Mouse (Mus musculus) spleen, postnatal 10 days (tissue): ENCODE measurements around the gene Mob3c.

Source experiments
- DNase-seq, 2 experiments: peaks; one replicate each; pipeline ENCODE4 v3.0.0; 2021 to 2022; ENCODE audit warnings: low spot score in 2 of 2

The Mob3c gene

DNA sequence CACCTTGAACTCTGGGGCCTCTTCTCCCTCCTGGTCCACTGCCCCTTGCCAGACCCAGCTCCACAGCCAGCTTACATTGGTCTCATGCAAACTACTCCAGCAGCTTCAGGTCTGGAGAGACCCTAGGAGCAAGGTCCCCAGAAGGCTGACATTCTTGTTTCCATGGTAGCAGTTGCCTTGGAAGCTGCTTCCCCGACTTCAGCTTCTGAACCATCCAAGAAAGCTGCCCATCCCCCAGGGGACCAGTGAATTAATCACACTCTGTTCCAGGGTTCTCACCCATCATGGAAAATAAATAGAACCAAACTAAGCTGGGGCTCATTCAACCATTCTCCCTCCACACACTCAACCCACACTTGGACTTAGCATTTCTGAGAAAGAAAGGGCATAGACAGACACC, 53.3 kb downstream of the Mob3c start:
- no peak for DNase-seq

DNA sequence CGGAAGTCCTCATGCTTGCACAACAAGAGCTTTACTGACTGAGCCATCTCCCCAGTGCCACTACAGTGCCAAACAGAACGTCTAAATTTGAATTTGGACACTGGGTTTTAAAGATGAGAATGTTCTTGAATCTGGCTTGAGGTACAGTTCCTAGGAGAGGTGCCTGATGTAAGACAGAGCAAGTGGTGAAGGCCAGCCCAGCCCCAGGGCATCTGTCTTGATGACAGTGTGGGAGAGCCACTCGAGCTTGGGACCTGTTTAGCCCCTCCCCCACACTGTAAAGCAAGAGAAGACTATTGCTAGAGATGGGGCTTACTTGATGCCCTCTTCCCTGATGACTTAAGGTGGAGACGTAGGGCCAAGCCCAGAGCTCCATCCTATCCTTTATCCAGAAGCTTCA, 54.3 kb downstream of the Mob3c start:
- no peak for DNase-seq

DNA sequence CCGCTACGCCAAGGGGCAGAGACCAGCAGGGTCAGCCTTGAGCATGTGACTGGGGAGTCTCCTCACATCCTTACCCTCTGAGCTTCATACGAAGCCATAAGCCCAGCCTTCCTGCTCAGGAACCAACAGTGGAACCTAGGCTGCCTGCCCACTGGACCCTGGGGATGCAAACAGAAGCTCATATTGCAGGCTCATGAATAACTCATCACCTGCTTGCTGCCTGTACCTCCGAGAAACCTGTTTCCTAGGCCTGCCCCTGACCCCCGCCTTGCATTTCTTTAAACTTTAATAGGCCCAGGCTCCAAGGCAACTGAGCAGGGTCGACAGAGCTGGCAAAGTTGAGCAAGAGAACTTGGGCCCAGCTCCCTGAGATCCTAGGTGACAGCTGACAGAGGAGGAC, 56.1 kb downstream of the Mob3c start, which contains the start of gene Kncn:
Gene Kncn (plus strand): TSS at position 379 of the 400 bp plus-strand sequence.
- DNase-seq: no peak
